Mouse (Mus musculus): ENCODE results near the gene Cc2d1a.

Gene Cc2d1a

DNA sequence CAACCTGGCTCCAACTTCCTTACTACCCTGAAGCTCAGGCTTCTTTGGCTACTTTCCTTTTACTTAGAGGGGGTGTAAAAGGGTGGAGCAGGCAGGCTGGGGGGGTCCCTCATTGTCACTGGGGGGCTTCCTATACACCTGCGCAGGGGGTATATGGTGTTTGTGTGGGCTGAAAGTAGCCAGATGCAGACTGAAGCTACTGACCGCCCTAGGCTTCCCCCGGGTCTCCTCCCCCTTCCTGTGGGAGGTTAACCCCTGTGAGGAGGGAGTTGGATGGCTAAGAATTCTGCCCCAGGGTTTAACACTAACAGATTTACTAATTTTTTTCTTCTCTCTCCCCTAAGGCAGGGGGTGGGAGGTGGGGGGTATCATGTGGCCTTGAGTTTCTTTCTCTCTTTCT is 28.8 kb upstream of the Cc2d1a start:
- no peak for DNase-seq

DNA sequence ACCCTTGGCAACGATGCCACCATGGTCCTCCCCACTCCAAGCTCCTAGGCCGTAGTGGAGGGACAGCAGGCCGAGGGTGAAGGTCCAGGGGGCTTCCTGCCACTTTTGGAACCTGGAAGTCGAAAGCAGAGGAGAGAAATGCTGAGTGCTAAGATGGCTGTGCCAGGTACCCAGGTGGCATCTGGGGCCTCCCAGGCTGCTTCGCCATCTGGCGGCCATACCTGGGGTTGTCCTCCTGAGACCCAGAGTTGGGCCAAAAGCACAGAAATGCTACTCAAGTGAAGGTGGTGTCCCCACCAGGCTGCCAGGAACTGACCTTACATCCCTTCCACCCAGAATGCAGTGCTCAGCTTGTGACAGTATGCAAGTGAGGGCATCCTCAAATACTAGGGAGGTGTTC is 26.1 kb upstream of the Cc2d1a start:
- peak; percentile 80 for DNase-seq

DNA sequence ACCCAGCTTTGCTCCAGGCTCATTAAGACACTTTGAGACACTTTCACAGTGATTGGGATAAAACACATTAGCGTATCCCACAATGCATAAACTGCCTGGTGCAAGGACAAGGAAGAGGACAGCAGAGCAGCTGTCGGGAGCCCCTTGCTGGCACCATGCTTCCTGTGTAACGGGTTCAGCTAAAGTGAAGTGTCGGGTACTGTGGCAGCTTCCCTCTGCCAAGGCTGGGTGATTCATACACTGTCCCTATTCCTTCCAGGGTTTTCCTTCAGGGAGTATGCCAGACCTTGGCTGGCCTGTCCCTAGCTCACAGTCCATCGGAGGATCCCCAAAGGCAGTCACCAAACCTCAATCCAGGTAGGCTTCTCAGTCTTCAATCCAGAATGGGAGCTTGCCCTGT is 22.4 kb upstream of the Cc2d1a start:
- DNase-seq = no peak

DNA sequence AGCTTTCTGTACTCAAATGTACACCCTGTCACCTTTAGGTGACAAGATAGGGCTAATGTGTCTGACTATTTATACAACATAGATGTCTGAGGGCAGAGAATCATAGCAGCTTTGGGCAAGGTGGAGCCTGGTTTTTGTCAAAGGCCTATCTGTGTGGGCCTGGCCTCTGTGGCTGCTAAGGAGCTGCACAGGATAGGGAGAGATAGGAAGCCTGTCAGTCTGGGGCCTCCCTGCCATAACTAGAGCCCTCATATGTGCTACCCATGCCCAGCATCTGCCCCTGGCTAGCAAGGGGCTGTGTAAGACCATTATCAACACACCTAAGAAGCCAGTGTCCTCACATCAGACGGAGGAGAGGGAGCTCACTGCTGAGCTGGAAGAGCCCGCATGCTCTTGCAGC is 20.0 kb upstream of the Cc2d1a start:
- DNase-seq = no peak

DNA sequence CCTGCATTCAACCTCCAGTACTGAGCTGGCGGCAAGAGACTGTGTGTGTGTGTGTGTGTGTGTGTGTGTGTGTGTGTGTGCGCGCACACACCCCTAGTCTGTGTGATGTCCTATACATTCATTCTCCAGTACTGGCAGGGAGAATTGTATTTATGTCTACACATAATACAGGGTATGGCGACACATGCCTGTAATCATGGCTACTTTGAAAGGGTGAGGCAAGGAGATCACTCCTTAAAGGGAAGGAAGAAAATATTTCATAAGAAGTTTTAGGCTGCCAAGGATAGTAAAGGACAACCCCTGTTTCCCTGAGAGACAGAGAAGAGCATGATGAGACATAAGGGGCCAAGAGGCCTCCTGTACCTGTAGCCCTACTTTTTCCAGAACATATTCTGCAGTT is 9.9 kb upstream of the Cc2d1a start:
- DNase-seq = no peak

DNA sequence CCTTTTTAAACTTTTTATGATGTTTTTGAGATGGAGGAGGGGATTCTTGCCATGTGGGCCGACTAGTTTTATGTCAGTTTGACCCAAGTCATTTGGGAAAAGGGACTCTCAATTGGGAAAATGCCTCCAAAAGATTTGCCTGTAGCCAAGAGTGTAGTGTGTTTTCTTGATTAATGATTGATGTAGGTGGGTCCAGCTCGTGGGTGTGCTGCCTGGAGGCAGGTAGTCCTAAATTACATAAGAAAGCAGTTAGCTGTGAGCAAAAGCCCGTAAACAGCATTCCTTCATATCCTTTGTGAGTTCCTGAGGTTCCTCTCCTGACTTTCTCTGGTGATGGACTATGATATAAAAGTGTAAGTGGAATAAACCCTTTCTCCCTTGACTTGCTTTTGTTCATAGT is 1.4 kb upstream of the Cc2d1a start:
- DNase-seq = no peak

DNA sequence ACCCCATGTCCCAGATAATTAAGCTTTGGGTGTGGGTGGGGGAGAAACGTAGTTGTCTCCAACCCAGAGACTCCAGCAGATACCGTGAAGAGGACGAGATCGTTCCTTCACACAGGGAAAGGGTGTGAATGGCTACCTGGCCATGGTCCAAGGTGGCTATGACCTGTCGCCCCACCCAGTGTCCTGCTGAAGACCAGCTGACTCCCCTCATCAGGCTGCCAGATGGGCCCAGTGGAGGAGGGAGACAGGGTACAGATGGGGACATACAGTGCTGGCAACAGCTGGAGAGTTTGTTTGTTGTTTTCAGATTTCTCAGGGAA is 755 bp upstream of the Cc2d1a start:
- DNase-seq = peak; percentile 69

DNA sequence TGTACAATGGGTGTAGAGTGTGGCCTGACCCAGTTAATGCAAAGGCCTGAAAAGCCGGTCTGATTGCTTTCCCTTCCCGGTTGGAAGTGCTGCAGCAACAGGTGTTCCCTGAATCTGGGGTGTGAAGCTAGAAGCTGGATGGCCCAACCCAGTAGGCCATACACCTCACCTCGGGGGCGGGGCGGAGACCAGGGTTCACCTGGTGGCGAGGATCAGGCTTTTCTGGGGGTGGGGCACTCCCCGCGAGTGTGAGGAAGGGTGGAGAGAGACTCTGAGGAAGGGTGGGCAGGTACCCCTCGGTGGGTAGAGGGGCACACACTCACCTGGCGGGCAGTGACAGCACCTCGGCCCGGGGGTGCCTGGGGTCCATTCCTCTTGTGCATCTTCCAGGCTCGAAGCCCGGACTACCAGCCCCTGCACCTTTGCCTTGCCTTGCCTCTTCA is 391 bp downstream of the Cc2d1a start:
- no peak for DNase-seq

DNA sequence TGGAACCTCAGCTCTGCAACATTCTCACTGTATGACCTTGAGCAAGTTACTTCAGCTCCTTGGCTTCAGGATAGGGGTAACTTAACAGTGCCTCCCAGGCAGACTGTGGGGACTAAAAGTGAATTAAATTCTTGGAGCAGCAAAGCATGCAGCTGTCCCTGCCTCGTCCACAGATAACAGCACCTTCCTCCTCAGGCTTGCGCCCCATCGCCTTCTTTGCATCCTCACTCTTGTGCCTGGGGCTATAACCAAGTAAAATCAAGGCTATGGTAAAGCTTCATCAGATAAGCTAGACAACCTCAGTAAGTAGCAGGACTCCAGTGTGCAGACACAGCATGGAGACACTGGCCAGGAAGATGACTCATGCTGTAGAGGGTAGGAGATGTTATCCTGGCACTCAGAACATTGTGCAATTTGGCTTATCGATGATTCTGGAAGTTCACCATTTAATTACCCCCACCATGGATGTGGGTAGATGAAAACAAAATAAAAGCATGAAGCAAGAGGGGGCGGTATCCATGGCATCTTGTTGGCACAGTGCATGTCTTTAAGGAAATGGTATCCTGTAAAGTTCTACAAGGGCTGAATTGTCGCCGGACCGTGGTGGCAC is 3.0 kb downstream of the Cc2d1a start:
- no peak for DNase-seq

DNA sequence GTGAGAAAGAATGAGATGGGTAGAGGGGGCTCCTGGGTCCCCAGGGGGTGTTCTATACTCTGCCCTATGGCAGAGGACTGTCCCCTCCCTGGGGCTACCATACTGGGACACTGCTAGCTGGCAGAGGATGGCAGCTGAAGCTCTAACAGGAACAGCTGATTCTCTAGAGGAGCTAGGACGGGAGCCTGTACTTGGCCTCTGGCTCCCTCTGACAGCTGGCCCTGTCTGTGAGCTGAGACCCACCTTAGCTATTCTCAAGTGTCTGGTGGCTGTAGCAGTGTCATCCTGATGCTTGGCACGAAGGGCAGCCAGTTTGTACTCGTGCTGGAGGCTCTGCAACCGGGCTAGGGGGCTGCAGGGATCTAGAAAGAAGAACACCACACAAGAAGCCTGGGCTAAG is 6.9 kb downstream of the Cc2d1a start:
- no peak for DNase-seq

DNA sequence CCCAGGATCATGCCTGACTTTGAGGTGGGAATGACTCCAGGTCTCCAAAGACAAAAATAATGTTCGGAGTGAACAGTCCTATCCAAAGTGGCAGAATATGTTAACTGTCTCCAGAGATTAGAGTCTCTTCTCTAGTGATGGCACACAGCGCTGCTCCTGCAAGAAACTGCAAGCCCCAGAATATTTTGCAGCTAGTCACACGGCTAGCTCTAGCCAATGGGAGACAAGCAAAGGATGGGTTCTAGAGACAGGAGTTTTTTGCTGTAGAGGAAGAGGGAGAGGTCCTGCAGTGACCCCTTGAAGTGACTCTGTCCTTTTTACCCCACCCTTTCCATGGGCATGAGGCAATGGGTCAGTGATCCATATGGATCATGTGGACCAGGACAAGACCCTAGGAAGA is 9.9 kb downstream of the Cc2d1a start:
- DNase-seq = no peak

DNA sequence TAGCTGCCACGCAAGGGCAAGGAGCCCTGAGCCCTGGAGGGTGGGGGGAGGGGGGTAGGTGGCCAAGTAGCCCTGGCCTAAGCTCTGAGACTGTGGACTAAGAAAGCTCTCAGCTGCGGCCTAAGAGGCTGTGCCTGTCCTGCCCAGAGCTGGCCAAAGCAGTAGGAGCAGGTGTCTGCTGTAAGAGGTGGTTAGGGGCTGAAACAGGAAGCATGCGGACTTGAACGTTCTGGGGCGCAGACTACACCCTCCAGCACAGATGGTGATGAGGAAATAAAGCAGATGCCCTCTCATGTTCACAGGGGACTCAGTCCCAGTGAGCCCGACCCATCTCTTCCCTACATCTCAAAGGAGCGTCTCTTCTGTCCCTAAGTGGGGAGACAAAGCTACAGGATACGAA is 15.5 kb downstream of the Cc2d1a start:
- no peak for DNase-seq

DNA sequence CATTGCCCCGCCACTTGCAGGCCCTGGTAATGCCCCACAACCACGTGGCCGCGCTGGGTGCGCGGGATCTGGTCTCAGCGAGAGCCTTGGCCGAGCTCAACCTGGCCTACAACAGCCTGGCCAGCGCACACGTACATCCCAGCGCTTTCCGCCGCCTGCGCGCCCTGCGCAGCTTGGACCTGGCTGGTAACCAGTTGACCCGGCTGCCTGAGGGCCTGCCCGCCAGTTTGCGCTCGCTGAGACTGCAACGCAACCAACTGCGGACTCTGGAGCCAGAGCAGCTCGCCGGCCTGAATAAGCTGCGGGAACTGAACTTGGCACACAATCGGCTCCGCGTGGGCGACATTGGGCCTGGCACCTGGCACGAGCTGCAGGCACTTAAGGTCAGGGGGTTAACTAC is 16.9 kb downstream of the Cc2d1a start:
- peak; percentile 86 for DNase-seq

DNA sequence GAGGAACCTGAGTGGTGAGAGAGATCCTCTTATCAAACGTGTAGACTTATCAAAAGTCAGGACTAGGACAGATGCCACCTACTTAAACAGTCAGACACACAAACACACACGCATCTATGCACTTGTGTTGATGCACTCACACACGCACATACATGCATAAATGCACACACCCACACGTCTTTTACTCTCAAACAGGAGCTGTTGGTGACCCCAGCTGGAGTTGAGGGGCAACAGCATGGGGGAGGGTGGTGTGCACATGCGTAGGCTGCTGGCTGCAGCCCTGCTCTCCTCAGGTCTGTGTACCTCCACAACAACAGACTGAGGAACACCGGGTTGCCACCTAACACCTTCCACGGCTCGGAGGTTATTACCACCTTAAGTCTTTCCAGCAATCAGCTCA is 19.5 kb downstream of the Cc2d1a start:
- DNase-seq = no peak

DNA sequence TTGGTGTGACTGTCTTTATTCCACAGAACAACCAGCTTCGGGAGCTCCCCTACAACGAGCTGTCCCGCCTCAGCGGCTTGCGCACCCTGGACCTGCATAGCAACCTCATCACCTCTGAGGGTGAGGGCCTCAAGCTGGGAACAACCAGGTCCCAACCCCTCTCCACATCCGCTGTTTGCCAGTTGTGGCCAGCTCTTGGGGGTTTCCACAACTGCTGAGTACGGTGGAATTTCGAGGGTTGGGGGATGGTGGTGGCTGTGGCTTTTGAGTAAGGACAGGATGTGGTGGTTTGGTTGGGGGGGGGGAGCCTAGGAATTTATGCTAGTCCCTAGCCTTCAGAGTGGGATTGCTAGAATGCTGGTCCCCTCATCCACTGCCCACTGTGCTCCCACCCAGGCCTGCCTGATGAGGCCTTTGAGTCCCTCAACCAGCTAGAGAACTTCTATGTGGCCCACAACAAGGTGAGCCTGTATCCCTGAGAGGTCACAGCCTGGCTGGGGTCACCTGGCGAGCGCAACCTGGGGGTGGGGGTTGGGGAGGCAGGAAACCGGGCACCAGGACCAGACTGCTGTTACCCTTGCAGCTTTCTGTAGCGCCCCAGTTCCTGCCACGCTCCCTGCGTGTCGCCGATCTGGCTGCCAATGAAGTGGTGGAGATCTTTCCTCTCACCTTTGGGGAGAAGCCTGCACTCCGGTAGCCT is 20.4 kb downstream of the Cc2d1a start:
- DNase-seq = no peak

DNA sequence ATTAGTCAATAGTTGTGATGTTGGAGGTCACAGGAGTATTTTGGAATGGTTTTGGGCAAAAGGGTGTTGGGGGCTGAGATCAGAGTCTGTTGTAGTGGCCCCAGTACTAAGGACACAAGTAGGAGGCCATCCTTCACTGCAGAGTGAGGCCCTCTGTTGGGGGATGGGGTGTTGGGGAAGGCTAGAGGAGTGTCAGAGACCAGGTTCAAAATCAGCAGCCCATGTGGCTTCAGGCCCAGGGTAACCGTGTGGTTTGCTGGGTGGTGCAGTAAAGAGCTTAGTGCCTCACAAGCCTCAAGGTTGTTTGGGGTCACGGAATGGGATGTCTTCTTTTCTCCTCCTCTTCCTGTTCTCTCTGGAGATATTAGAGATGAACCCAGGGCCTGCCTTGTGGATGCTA is 21.0 kb downstream of the Cc2d1a start:
- no peak for DNase-seq

DNA sequence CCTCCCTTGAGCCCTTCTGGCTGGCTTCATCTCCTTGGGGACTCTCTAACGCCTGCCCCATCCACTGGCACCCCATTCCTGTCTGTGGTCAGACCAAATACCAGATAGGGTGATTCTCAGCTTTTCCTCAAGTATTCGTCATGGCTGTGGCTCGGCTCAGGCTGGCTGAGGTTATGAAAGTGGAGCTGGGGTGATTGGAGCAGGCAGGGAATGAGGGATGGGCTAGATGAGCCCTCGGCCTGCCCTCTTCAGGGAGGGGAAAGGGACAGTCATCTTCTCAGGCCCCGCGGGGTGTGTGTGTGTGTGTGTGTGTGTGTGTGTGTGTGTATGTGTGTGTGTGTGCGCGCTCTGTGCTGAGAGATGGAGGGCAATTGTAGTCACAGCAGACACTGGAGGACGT is 22.1 kb downstream of the Cc2d1a start, which contains the start of gene Podnl1:
Podnl1 (plus strand) TSS at position 334 of the 400 bp plus-strand sequence.
- no peak for DNase-seq

DNA sequence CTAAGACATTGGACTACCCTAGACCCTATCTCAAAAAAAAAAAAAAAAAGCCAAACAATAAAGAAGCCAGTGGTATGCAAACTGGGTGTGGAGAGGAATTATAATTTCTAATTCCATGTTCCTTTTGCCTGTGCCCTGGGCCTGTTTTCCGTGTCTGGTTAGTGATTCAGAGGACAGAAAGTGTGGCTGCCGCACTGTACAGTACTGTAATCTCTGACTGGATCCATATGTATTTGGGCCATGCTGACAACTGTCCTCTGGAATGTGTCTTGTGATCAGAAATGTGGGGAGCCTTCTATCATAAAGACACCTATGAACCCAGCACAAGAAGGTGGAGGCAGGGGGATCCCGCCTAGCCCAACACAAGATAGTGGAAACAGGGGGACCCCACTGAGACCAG is 25.6 kb downstream of the Cc2d1a start:
- DNase-seq = no peak

DNA sequence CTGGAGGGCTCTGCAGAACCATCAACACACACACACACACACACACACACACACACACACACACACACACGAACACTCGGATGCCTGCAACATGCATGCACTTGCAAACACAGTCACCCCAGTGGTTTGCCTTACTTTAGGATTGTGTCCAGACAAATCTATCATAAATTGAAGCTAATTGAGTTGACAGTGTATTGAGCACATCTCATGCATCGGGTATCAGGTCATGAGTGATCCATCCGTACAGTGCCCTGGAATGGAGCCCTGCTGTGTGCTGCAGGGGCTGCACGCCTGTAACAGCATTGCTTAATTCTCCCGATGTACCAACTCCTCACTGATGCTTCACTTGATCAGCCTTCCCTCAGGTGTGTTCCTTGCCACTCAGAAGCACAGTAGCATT is 32.1 kb downstream of the Cc2d1a start:
- DNase-seq = no peak

DNA sequence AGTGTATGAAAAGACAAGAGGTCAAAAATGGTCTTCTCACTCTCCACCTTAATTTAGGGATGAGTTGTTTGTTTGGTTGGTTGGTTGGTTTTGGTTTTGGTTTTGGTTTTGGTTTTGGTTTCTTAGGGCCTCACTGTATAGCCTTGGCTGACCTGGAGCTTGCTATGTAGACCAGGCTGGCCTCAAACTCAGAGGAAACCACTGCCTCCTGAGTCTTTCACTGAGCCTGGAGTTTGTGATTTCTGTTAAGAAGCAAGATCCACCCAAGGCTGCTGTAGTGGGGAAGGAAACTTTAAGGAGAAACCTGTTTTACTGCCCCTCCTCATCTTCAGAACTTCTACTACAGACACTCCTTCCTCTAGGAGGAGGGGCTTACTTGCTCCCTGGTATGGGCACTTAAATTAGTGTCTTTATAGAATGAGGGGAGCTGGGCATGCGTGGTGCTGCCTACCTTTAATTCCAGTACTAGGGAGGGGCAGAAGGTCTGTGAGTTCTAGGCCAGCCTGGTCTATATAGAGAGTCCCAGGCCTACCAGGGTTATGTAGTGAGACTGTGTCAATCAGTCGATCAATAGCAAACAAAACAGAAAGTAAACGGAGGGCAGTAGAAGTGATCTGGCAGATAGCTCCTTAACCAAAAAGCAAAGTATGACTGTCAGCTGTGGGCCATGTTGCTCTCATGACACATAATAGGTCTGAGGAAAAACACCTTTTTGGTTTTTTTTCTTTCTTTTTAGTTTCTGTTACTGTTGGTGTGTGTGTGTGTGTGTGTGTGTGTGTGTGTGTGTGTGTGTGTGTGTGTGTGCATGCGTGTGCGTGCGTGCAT is 41.3 kb downstream of the Cc2d1a start:
- no peak for DNase-seq

DNA sequence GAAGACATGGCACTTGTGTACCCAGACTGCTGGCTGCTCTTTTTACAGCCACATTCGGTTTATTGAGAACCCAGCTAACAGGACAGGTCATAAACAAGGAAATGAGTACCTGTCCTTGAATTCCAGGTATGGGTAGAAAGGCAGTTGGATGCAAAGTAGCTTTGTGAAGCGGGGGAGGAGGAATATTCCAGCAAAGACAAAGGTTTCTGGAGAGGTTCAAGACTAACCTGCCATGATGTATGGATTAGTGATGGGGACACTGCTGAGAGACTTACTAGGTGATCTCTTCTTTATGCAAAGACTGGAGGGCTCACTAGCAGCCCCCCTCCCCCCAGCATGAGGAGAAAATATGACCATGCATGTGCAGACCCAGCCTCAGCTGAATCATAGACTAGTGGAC is 42.1 kb downstream of the Cc2d1a start:
- DNase-seq = no peak

DNA sequence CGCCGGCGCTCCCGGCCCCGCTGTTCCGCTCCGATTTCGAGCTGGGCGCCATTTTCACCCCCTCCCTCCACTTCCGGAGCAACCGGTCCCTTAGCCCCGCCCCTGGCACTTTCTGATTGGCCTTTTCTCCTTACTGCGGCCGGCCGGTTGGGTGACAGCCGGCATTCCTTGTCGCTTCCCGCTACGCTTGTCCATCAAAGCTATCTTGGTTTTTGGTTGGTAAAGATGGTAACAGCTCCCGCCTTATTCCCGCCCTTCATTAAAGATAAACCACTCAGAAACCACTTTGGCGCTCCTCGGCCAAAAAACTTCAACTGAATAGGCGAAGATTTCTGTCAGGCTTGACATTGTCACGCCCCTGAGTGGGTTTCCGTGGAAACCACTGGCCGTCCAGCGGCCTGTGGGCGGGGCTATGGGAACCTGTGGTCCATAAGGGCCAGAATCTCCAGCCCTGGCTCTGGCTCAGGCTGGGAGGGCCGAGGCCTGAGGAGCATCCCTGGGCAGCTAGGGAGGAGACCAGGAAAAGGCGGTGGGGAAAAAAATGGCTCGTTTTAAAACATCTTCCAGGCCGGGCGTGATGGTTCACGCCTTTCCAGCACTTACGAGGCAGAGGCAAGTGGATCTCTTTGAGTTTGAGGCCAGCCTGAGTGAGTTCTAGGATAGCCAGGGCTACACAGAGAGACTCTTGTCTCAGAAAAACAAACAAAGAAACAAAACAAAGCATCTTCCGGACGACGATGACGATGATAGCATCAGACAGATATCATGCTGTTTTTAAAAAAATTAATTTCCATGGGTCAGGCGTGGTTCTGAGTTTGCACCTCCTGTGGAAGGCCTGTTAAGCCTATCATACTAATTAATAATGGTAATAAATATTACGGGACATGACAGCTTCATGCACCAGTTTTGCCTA is 42.8 kb downstream of the Cc2d1a start, which contains the start of gene Dcaf15:
Dcaf15 (minus strand) TSS at position 72 of the 913 bp plus-strand sequence.
- DNase-seq = peak; percentile 99

DNA sequence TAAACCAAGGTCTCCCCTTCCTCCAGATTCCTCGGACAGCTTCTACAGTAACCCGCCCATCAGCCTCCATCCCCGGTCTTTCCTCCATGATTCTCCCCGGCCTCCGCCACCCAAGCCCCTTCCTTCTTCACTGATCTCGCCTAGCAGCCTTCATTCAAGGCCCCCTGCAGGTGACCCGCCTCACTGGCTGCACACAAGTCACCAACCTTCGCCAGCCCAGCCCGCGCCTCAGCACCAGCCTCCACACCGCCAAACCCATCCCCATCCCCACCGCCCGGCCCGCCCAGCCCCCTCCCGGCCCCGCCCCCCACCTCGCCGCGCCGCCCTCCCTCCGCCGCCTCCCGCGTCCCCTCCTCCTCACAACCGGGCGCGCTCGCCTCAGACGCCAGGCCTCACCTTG is 43.5 kb downstream of the Cc2d1a start:
- DNase-seq = peak; percentile 75

All from cerebellum, adult 11-12 months (tissue).